Mouse (Mus musculus) intestine, embryonic 16.5 days (tissue): ENCODE data around the gene Card14. TPM values are rescaled to one million over a fixed set of nuclear protein-coding genes. Genes with fewer than 3 reads are reported as not detected.

Experiments
- ATAC-seq: fragments of 200-750 bp; cut with Nextera tagmentation; 2 replicates; pipeline ENCODE4 v1.8.0; 2017; ENCODE audit warnings: moderate TSS enrichment, moderate library complexity
- H3K27ac ChIP-seq: fragments of 300-500 bp; sonication (generic); 2 replicates; pipeline ENCODE4 v1.5.1; 2014; ENCODE audit warnings: mild to moderate bottlenecking, low read length
- H3K27me3 ChIP-seq: fragments of 300-500 bp; sonication (generic); replicated peaks from 2 replicates; pipeline ENCODE4 v1.6.1; 2014; ENCODE audit warnings: low read length, control low read depth, mixed read lengths; ENCODE audit not compliant: control insufficient read depth, insufficient read depth
- H3K36me3 ChIP-seq: fragments of 300-500 bp; sonication (generic); 2 replicates; pipeline ENCODE4 v1.6.1; 2014; ENCODE audit warnings: low read length, control low read depth; ENCODE audit not compliant: control insufficient read depth, insufficient read depth
- H3K4me1 ChIP-seq: fragments of 300-500 bp; sonication (generic); 2 replicates; pipeline ENCODE4 v1.6.1; 2014; ENCODE audit warnings: low read length, control low read depth, mixed read lengths; ENCODE audit not compliant: control insufficient read depth, insufficient read depth
- H3K4me2 ChIP-seq: fragments of 300-500 bp; sonication (generic); 2 replicates; pipeline ENCODE4 v1.6.1; 2014; ENCODE audit warnings: low read depth, low read length, control low read depth
- H3K4me3 ChIP-seq: fragments of 300-500 bp; sonication (generic); 2 replicates; pipeline ENCODE4 v1.5.1; 2014; ENCODE audit warnings: mild to moderate bottlenecking, low read length
- H3K9ac ChIP-seq: fragments of 300-500 bp; sonication (generic); 2 replicates; pipeline ENCODE4 v1.6.1; 2014; ENCODE audit warnings: low read depth, low read length
- H3K9me3 ChIP-seq: fragments of 300-500 bp; sonication (generic); 2 replicates; pipeline ENCODE4 v1.6.1; 2016; ENCODE audit warnings: low read length, control low read depth; ENCODE audit not compliant: control insufficient read depth
- WGBS: fragments of 180-500 bp; shearing (Covaris S2); extraction: QIAGEN DNeasy Blood & Tissue Kit; methylation state at CpG from one replicate; pipeline ENCODE4 v1.1.7; 2014; 5-methylcytosine and 5-hydroxymethylcytosine counted together
- polyA plus RNA-seq: library from polyadenylated mRNA; unstranded; fragments of >200 nt; fragmentation: Nextera tagmentation; extraction: Ambion mirVana; gene quantifications from 2 replicates; pipeline ENCODE4 v1.2.1, GENCODE M21; 2015

The Card14 gene
- polyA plus RNA-seq, 1 experiment from 2014 or later, result 8.5 TPM

GRCm38 (mm10) chr11:119389851-119390270 lies 82.3 kb downstream of the Card14 start:
- H3K9me3 ChIP-seq, result no peaks in the 10 kb centered on the region
- peak; percentile 41 for ATAC-seq
- H3K27me3 ChIP-seq, result no peaks in the 10 kb centered on the region
- no peaks in the 10 kb centered on the region for H3K36me3 ChIP-seq
- WGBS, result under 1% methylated on average over 35 of the region's 35 CpGs
- peak overlapping the region; percentile 85 for H3K4me2 ChIP-seq
- H3K9ac ChIP-seq, result peak overlapping the region; percentile 83
- H3K4me1 ChIP-seq, result peaks cover 32% of the 10 kb centered on the region
- H3K27ac ChIP-seq, result peak overlapping the region; percentile 89
- peak overlapping the region; percentile 84 for H3K4me3 ChIP-seq

- WGBS, result 3% methylated on average over 53 of the region's 53 CpGs
- no peaks in the 10 kb centered on the region for H3K9me3 ChIP-seq
- no peaks in the 10 kb centered on the region for H3K27me3 ChIP-seq
Observed at GRCm38 (mm10) chr11:119390271-119391231, 83.0 kb downstream of the Card14 start.

GRCm38 (mm10) chr11:119391386-119392000 lies 83.9 kb downstream of the Card14 start:
- peak overlapping the region; percentile 63 for H3K4me3 ChIP-seq
- H3K9ac ChIP-seq, result 0 out of 2 replicates have a peak overlapping the region, but pooled peaks have one; percentile 6
- no peaks in the 10 kb centered on the region for H3K27me3 ChIP-seq
- 36% methylated on average over 7 of the region's 7 CpGs for WGBS
- peaks cover 32% of the 10 kb centered on the region for H3K4me1 ChIP-seq
- no peaks in the 10 kb centered on the region for H3K9me3 ChIP-seq
- H3K27ac ChIP-seq, result peak overlapping the region; percentile 74
- 0 out of 2 replicates have a peak, but pooled peaks have one; percentile 1 for ATAC-seq
- H3K4me2 ChIP-seq, result peak overlapping the region; percentile 75
- no peaks in the 10 kb centered on the region for H3K36me3 ChIP-seq

More at GRCm38 (mm10) chr11:119390271-119391231, 83.0 kb downstream of the Card14 start:
- H3K4me2 ChIP-seq, result peak overlapping the region; percentile 85
- peak overlapping the region; percentile 83 for H3K9ac ChIP-seq
- peak overlapping the region; percentile 84 for H3K4me3 ChIP-seq
- H3K36me3 ChIP-seq, result no peaks in the 10 kb centered on the region
- H3K4me1 ChIP-seq, result peaks cover 32% of the 10 kb centered on the region
- peak; percentile 35 for ATAC-seq
- H3K27ac ChIP-seq, result peak overlapping the region; percentile 89

GRCm38 (mm10) chr11:119392001-119392614 lies 84.5 kb downstream of the Card14 start:
- Histone ChIP-seq H3K27ac (peak overlapping the region; percentile 74), H3K4me2 (peak overlapping the region; percentile 75), H3K27me3 (no peaks in the 10 kb centered on the region), H3K9ac (peak overlapping the region; percentile 34; the same call in 1 of the 2 replicates), H3K9me3 (no peaks in the 10 kb centered on the region), H3K4me3 (peak overlapping the region; percentile 63), H3K4me1 (peaks cover 32% of the 10 kb centered on the region), H3K36me3 (no peaks in the 10 kb centered on the region)
- WGBS, result 11% methylated on average over 12 of the region's 12 CpGs
- peak; percentile 68 for ATAC-seq

- Histone ChIP-seq H3K27me3 (no peaks in the 10 kb centered on the region), H3K4me3 (peak within 1 kb of the TSS; percentile 63), H3K9me3 (no peaks in the 10 kb centered on the region), H3K36me3 (no peaks in the 10 kb centered on the region), H3K4me1 (peaks cover 32% of the 10 kb centered on the region), H3K9ac (peak within 1 kb of the TSS; percentile 66), H3K4me2 (peak within 1 kb of the TSS; percentile 75), H3K27ac (peak within 1 kb of the TSS; percentile 86)
- peak; percentile 64 for ATAC-seq
- WGBS, result 1% methylated on average over 19 of the region's 19 CpGs
Observed at GRCm38 (mm10) chr11:119392800-119393482, 85.4 kb downstream of the Card14 start, which contains the start of gene Rnf213. Gene Rnf213, plus strand, starts transcription at chr11:119393100.

- WGBS, result 23% methylated on average over 7 of the region's 7 CpGs
- peak overlapping the region; percentile 75 for H3K4me2 ChIP-seq
- H3K9ac ChIP-seq, result peak overlapping the region; percentile 66
- H3K4me3 ChIP-seq, result peak overlapping the region; percentile 63
- H3K27ac ChIP-seq, result peak overlapping the region; percentile 86
- H3K36me3 ChIP-seq, result no peaks in the 10 kb centered on the region
- no peaks in the 10 kb centered on the region for H3K27me3 ChIP-seq
- H3K4me1 ChIP-seq, result peaks cover 32% of the 10 kb centered on the region
- ATAC-seq, result no peak
- no peaks in the 10 kb centered on the region for H3K9me3 ChIP-seq
Observed at GRCm38 (mm10) chr11:119393483-119393804, 85.9 kb downstream of the Card14 start.

- Histone ChIP-seq H3K36me3 (no peaks in the 10 kb centered on the region), H3K27me3 (no peaks in the 10 kb centered on the region), H3K4me3 (peak overlapping the region; percentile 63), H3K4me1 (peaks cover 32% of the 10 kb centered on the region), H3K9ac (peak overlapping the region; percentile 66; the same call in 1 of the 2 replicates), H3K9me3 (no peaks in the 10 kb centered on the region), H3K4me2 (peak overlapping the region; percentile 75), H3K27ac (peak overlapping the region; percentile 86; the same call in 1 of the 2 replicates)
- no peak for ATAC-seq
- WGBS, result 33% methylated on average over 6 of the region's 6 CpGs
Observed at GRCm38 (mm10) chr11:119394210-119394609, 86.6 kb downstream of the Card14 start.
